Mouse (Mus musculus): Measurements from ENCODE around the gene Prkar1a. TPM values are rescaled to one million over a fixed set of nuclear protein-coding genes. Genes with fewer than 3 reads are reported as not detected.

The Prkar1a gene
- polyA plus RNA-seq, 1 experiment from 2014 or later = 395 TPM

GRCm38 (mm10) chr11:109635871-109636395 lies 13.3 kb upstream of the Prkar1a start:
- Histone ChIP-seq H3K27me3 (ENCODE audit: insufficient read depth, low read length) (no peaks in the 10 kb centered on the region), H3K4me3 (ENCODE audit: low read length) (no peak overlapping the region), H3K27ac (ENCODE audit: low read length) (no peak overlapping the region), H3K9ac (replicated peaks; ENCODE audit: low read length) (no peak overlapping the region), H3K4me1 (ENCODE audit: insufficient read depth, low read length) (peaks cover 8% of the 10 kb centered on the region; the same call in 1 of the 2 replicates), H3K9me3 (ENCODE audit: low read length) (no peaks in the 10 kb centered on the region), H3K36me3 (ENCODE audit: insufficient read depth, low read length) (no peaks in the 10 kb centered on the region), H3K4me2 (replicated peaks; ENCODE audit: low read depth, low read length) (no peak overlapping the region)
- no peak for ATAC-seq (ENCODE audit: low FRiP score, low TSS enrichment)
- WGBS = 52% methylated on average over 6 of the region's 6 CpGs

- no peaks in the 10 kb centered on the region for H3K9me3 ChIP-seq (ENCODE audit: low read length)
- H3K36me3 ChIP-seq (ENCODE audit: insufficient read depth, low read length) = no peaks in the 10 kb centered on the region
- WGBS = 69% methylated on average over 5 of the region's 5 CpGs
- H3K9ac ChIP-seq (replicated peaks; ENCODE audit: low read length) = no peak overlapping the region
- H3K27me3 ChIP-seq (ENCODE audit: insufficient read depth, low read length) = no peaks in the 10 kb centered on the region
- H3K4me1 ChIP-seq (ENCODE audit: insufficient read depth, low read length) = no peaks in the 10 kb centered on the region
- H3K4me2 ChIP-seq (replicated peaks; ENCODE audit: low read depth, low read length) = no peak overlapping the region
- H3K27ac ChIP-seq (ENCODE audit: low read length) = 0 out of 2 replicates have a peak overlapping the region, but pooled peaks have one; percentile 11
- no peak for ATAC-seq (ENCODE audit: low FRiP score, low TSS enrichment)
- no peak overlapping the region for H3K4me3 ChIP-seq (ENCODE audit: low read length)
Observed at GRCm38 (mm10) chr11:109641498-109642222, 7.5 kb upstream of the Prkar1a start.

DNA sequence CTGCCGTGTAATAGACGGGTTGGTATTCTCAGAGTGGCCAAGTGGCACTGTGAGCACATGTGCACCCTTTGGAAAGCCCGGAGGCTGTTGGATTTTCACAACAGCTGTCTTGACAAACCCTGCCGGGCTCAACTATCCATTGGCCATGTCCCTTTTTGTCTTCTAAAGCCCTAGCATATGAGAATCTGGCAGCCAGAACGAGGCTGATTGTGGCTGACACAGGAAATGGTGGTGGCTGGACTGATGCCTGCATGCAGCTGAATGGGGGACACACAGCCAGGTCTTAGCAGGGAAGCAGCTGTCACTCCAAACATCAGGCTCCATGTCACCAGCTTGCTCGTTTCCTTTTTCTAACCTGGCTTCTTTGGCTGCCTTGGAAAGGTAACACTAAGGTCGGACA lies 695 bp upstream of the Prkar1a start:
- peaks cover under 1% of the 10 kb centered on the region for H3K36me3 ChIP-seq (ENCODE audit: insufficient read depth, low read length)
- H3K27ac ChIP-seq (ENCODE audit: low read length) = no peak overlapping the region
- H3K9ac ChIP-seq (replicated peaks; ENCODE audit: low read length) = no peak overlapping the region
- WGBS = 53% methylated on average over 7 of the region's 7 CpGs
- no peak overlapping the region for H3K4me2 ChIP-seq (replicated peaks; ENCODE audit: low read depth, low read length)
- H3K4me1 ChIP-seq (ENCODE audit: insufficient read depth, low read length) = peaks cover 35% of the 10 kb centered on the region
- H3K4me3 ChIP-seq (ENCODE audit: low read length) = no peak overlapping the region
- no peaks in the 10 kb centered on the region for H3K27me3 ChIP-seq (ENCODE audit: insufficient read depth, low read length)
- H3K9me3 ChIP-seq (ENCODE audit: low read length) = no peaks in the 10 kb centered on the region
- no peak for ATAC-seq (ENCODE audit: low FRiP score, low TSS enrichment)

GRCm38 (mm10) chr11:109649975-109650701 lies 933 bp downstream of the Prkar1a start:
- peak overlapping the region; percentile 92 for H3K9ac ChIP-seq (replicated peaks; ENCODE audit: low read length)
- no peaks in the 10 kb centered on the region for H3K9me3 ChIP-seq (ENCODE audit: low read length)
- 1% methylated on average over 31 of the region's 31 CpGs for WGBS
- peak overlapping the region; percentile 91 for H3K4me2 ChIP-seq (replicated peaks; ENCODE audit: low read depth, low read length)
- H3K27me3 ChIP-seq (ENCODE audit: insufficient read depth, low read length) = no peaks in the 10 kb centered on the region
- peak overlapping the region; percentile 100 for H3K4me3 ChIP-seq (ENCODE audit: low read length)
- H3K27ac ChIP-seq (ENCODE audit: low read length) = peak overlapping the region; percentile 98
- H3K4me1 ChIP-seq (ENCODE audit: insufficient read depth, low read length) = peaks cover 39% of the 10 kb centered on the region
- H3K36me3 ChIP-seq (ENCODE audit: insufficient read depth, low read length) = peaks cover 8% of the 10 kb centered on the region
- ATAC-seq (ENCODE audit: low FRiP score, low TSS enrichment) = peak; percentile 81

- under 1% methylated on average over 66 of the region's 90 CpGs for WGBS
Observed at GRCm38 (mm10) chr11:109650788-109651565, 1.8 kb downstream of the Prkar1a start.

DNA sequence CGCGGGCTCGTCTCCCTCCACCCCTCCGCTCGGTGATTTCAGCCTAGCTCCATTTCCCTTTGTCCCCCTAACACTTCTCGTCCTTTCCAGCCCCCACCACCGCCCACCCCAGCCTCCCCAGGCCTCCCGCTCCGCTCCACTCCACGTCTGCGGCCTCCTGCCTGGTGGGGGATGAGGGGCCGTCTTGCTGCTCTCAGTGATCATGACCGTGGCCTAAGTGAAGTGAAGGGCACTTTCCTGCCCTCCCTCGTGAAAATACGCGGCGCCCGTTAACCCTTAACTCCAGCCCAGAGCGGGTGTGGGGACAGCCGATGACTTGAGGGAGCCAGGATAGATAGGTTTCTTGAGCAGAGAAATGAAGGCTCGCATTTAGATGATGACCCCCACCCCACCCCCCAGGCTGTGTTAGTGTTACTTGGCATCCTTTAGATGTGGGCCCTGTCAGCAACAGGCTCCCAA lies 2.4 kb downstream of the Prkar1a start:
- Histone ChIP-seq H3K27me3 (ENCODE audit: insufficient read depth, low read length) (no peaks in the 10 kb centered on the region), H3K36me3 (ENCODE audit: insufficient read depth, low read length) (peaks cover 14% of the 10 kb centered on the region), H3K9ac (replicated peaks; ENCODE audit: low read length) (peak overlapping the region; percentile 92), H3K4me2 (replicated peaks; ENCODE audit: low read depth, low read length) (peak overlapping the region; percentile 90), H3K4me3 (ENCODE audit: low read length) (peak overlapping the region; percentile 100), H3K9me3 (ENCODE audit: low read length) (no peaks in the 10 kb centered on the region), H3K27ac (ENCODE audit: low read length) (peak overlapping the region; percentile 98), H3K4me1 (ENCODE audit: insufficient read depth, low read length) (peaks cover 39% of the 10 kb centered on the region)
- under 1% methylated on average over 21 of the region's 21 CpGs for WGBS
- peak; percentile 10; the same call in 1 of the 2 replicates for ATAC-seq (ENCODE audit: low FRiP score, low TSS enrichment)

More at GRCm38 (mm10) chr11:109650788-109651565, 1.8 kb downstream of the Prkar1a start:
- H3K36me3 ChIP-seq (ENCODE audit: insufficient read depth, low read length) = peaks cover 8% of the 10 kb centered on the region
- peak overlapping the region; percentile 92 for H3K9ac ChIP-seq (replicated peaks; ENCODE audit: low read length)
- peak overlapping the region; percentile 91 for H3K4me2 ChIP-seq (replicated peaks; ENCODE audit: low read depth, low read length)
- peak overlapping the region; percentile 100 for H3K4me3 ChIP-seq (ENCODE audit: low read length)
- H3K4me1 ChIP-seq (ENCODE audit: insufficient read depth, low read length) = peaks cover 39% of the 10 kb centered on the region
- peak overlapping the region; percentile 98 for H3K27ac ChIP-seq (ENCODE audit: low read length)
- no peaks in the 10 kb centered on the region for H3K9me3 ChIP-seq (ENCODE audit: low read length)
- ATAC-seq (ENCODE audit: low FRiP score, low TSS enrichment) = peak; percentile 96
- no peaks in the 10 kb centered on the region for H3K27me3 ChIP-seq (ENCODE audit: insufficient read depth, low read length)

- peak overlapping the region; percentile 92 for H3K9ac ChIP-seq (replicated peaks; ENCODE audit: low read length)
- ATAC-seq (ENCODE audit: low FRiP score, low TSS enrichment) = no peak
- peak overlapping the region; percentile 100 for H3K4me3 ChIP-seq (ENCODE audit: low read length)
- H3K4me1 ChIP-seq (ENCODE audit: insufficient read depth, low read length) = peaks cover 39% of the 10 kb centered on the region
- peaks cover 18% of the 10 kb centered on the region for H3K36me3 ChIP-seq (ENCODE audit: insufficient read depth, low read length)
- peak overlapping the region; percentile 90 for H3K4me2 ChIP-seq (replicated peaks; ENCODE audit: low read depth, low read length)
- no peaks in the 10 kb centered on the region for H3K27me3 ChIP-seq (ENCODE audit: insufficient read depth, low read length)
- WGBS = 42% methylated on average over 6 of the region's 6 CpGs
- no peaks in the 10 kb centered on the region for H3K9me3 ChIP-seq (ENCODE audit: low read length)
- no peak overlapping the region for H3K27ac ChIP-seq (ENCODE audit: low read length)
Observed at GRCm38 (mm10) chr11:109652505-109652904, 3.3 kb downstream of the Prkar1a start.

GRCm38 (mm10) chr11:109653201-109653600 lies 4.0 kb downstream of the Prkar1a start:
- no peak for ATAC-seq (ENCODE audit: low FRiP score, low TSS enrichment)
- H3K4me3 ChIP-seq (ENCODE audit: low read length) = no peak overlapping the region
- no peaks in the 10 kb centered on the region for H3K27me3 ChIP-seq (ENCODE audit: insufficient read depth, low read length)
- peaks cover 18% of the 10 kb centered on the region for H3K36me3 ChIP-seq (ENCODE audit: insufficient read depth, low read length)
- 71% methylated on average over 8 of the region's 8 CpGs for WGBS
- H3K4me1 ChIP-seq (ENCODE audit: insufficient read depth, low read length) = peaks cover 39% of the 10 kb centered on the region
- no peak overlapping the region for H3K27ac ChIP-seq (ENCODE audit: low read length)
- H3K9ac ChIP-seq (replicated peaks; ENCODE audit: low read length) = 0 out of 2 replicates have a peak overlapping the region, but pooled peaks have one; percentile 26
- H3K9me3 ChIP-seq (ENCODE audit: low read length) = no peaks in the 10 kb centered on the region
- H3K4me2 ChIP-seq (replicated peaks; ENCODE audit: low read depth, low read length) = no peak overlapping the region

DNA sequence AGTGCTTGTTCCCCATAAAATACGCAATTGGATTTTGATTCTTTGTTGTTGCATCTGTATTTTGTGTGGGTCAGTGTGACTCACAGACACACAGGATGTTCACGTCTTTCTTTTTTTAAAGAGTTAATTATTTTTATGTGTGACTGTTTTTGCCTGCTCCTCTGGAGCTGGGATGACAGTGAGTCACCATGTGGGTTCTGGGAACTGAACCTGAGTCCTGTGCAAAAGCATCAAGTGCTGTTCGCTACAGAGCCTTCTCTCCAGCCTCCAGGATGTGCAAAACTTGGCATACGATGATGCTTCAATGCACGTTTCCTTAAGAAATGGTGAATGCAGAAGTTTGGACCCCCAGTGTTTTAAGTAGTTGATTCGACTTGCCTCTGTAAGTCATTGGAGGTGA lies 5.4 kb downstream of the Prkar1a start:
- no peaks in the 10 kb centered on the region for H3K9me3 ChIP-seq (ENCODE audit: low read length)
- peaks cover 23% of the 10 kb centered on the region for H3K36me3 ChIP-seq (ENCODE audit: insufficient read depth, low read length)
- ATAC-seq (ENCODE audit: low FRiP score, low TSS enrichment) = no peak
- no peak overlapping the region for H3K4me2 ChIP-seq (replicated peaks; ENCODE audit: low read depth, low read length)
- H3K27ac ChIP-seq (ENCODE audit: low read length) = no peak overlapping the region
- no peaks in the 10 kb centered on the region for H3K27me3 ChIP-seq (ENCODE audit: insufficient read depth, low read length)
- H3K4me3 ChIP-seq (ENCODE audit: low read length) = no peak overlapping the region
- WGBS = 85% methylated on average over 6 of the region's 6 CpGs
- no peak overlapping the region for H3K9ac ChIP-seq (replicated peaks; ENCODE audit: low read length)
- peaks cover 26% of the 10 kb centered on the region for H3K4me1 ChIP-seq (ENCODE audit: insufficient read depth, low read length)

Measured in kidney, embryonic 16.5 days (tissue).